Mouse (Mus musculus) heart, embryonic 15.5 days (tissue): ENCODE data around the gene Kif1b. TPM values are rescaled to one million over a fixed set of nuclear protein-coding genes. Genes with fewer than 3 reads are reported as not detected.
A peak's percentile ranks its signal among the peaks of the same experiment; 100 is the strongest.
"Not testable (repeated sequence)": the region's sequence is repeated elsewhere in the genome, so short reads cannot be mapped to it uniquely, and the experiment has no call there.

Source experiments
- ATAC-seq: fragments of 200-750 bp; cut with Nextera tagmentation; replicated peaks from 2 replicates; pipeline ENCODE4 v1.8.0; 2017; ENCODE audit warnings: low read depth, moderate TSS enrichment; ENCODE audit not compliant: insufficient number of reproducible peaks, insufficient read depth, low FRiP score
- H3K27ac ChIP-seq: fragments of 300-500 bp; sonication (generic); 2 replicates; pipeline ENCODE4 v1.5.1; 2015; ENCODE audit warnings: mild to moderate bottlenecking, inconsistent platforms
- H3K27me3 ChIP-seq: fragments of 300-500 bp; sonication (generic); 2 replicates; pipeline ENCODE4 v1.6.1; 2015; ENCODE audit warnings: inconsistent platforms
- H3K36me3 ChIP-seq: fragments of 300-500 bp; sonication (generic); 2 replicates; pipeline ENCODE4 v1.6.1; 2015; ENCODE audit warnings: mild to moderate bottlenecking, inconsistent platforms
- H3K4me1 ChIP-seq: fragments of 300-500 bp; sonication (generic); replicated peaks from 2 replicates; pipeline ENCODE4 v1.6.1; 2015; ENCODE audit warnings: inconsistent platforms
- H3K4me2 ChIP-seq: fragments of 300-500 bp; sonication (generic); 2 replicates; pipeline ENCODE4 v1.6.1; 2015; ENCODE audit warnings: inconsistent platforms, mild to moderate bottlenecking, moderate library complexity
- H3K4me3 ChIP-seq: fragments of 300-500 bp; sonication (generic); 2 replicates; pipeline ENCODE4 v1.5.1; 2015; ENCODE audit warnings: mild to moderate bottlenecking, inconsistent platforms
- H3K9ac ChIP-seq: fragments of 300-500 bp; sonication (generic); 2 replicates; pipeline ENCODE4 v1.6.1; 2015; ENCODE audit warnings: mild to moderate bottlenecking, inconsistent platforms
- H3K9me3 ChIP-seq: fragments of 300-500 bp; sonication (generic); replicated peaks from 2 replicates; pipeline ENCODE4 v1.6.1; 2016; ENCODE audit warnings: inconsistent platforms
- WGBS: fragments of 180-500 bp; shearing (Covaris S2); methylation state at CpG from one replicate; pipeline ENCODE4 v1.1.7; 2015; ENCODE audit warnings: mixed read lengths; 5-methylcytosine and 5-hydroxymethylcytosine counted together
- polyA plus RNA-seq: library from polyadenylated mRNA; unstranded; fragments of >200 nt; fragmentation: Nextera tagmentation; extraction: Ambion mirVana; gene quantifications from 2 replicates; pipeline ENCODE4 v1.2.1, GENCODE M21; 2015

The Kif1b gene
- polyA plus RNA-seq, 1 experiment from 2014 or later = 42.8 TPM

DNA sequence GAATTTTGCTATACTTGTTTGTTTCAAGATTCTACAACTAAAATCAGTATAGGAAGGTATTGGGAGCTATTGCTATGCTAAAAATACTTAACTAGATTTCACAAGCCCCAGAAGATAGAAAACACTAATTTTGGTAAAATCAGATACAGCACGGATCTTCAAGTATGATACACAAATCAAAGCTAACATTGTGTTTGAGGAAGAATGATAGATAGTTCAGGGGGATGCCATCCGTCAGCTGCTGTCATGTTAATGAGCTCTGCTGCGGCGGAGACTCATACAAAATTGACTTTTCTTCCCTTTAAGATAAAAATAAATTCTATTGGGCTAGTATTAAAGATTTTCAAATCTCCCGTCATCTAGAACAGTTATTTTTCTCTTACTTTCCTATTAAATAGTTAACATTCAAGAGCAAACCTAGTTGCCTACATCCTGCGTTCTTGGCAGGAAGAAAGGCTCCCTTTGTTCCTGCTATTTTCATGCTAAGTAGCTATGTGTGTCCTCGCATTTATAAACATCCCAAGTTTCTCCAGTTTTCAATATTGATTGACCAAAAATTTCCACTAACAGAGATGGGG is 60.8 kb downstream of the Kif1b start:
- no peak overlapping the region for H3K4me3 ChIP-seq
- no peak overlapping the region for H3K9ac ChIP-seq
- H3K27me3 ChIP-seq = no peaks in the 10 kb centered on the region
- no peak for ATAC-seq
- 83% methylated on average over 7 of the region's 7 CpGs for WGBS
- no peaks in the 10 kb centered on the region for H3K4me1 ChIP-seq
- no peak overlapping the region for H3K27ac ChIP-seq
- no peaks in the 10 kb centered on the region for H3K9me3 ChIP-seq
- no peak overlapping the region for H3K4me2 ChIP-seq
- peaks cover 72% of the 10 kb centered on the region for H3K36me3 ChIP-seq

DNA sequence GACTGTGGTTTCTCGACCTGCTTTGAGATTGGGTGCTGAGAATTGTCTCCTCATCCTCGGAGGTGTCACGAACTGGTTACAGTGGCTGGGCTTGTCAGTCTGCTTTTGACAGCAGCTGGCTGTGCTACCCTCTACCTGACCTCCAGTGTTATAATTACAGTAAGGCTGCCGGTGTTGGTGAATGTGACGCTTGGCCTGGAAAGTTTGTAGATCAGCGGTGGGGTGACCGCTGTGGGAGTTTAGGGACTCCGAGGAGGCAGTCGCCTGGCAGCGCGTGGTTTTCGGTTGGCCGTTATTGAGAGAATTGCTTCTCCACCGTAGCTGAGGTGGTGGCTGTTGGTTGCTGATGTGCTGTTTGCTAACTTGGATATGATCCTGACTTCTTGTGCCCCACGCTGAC is 70.5 kb downstream of the Kif1b start:
- no peak for ATAC-seq
- H3K9me3 ChIP-seq = no peaks in the 10 kb centered on the region
- H3K27me3 ChIP-seq = no peaks in the 10 kb centered on the region
- WGBS = 81% methylated on average over 15 of the region's 15 CpGs
- no peak overlapping the region for H3K9ac ChIP-seq
- no peak overlapping the region for H3K27ac ChIP-seq
- peaks cover 40% of the 10 kb centered on the region for H3K36me3 ChIP-seq
- no peak overlapping the region for H3K4me2 ChIP-seq
- H3K4me3 ChIP-seq = no peak overlapping the region
- no peaks in the 10 kb centered on the region for H3K4me1 ChIP-seq

DNA sequence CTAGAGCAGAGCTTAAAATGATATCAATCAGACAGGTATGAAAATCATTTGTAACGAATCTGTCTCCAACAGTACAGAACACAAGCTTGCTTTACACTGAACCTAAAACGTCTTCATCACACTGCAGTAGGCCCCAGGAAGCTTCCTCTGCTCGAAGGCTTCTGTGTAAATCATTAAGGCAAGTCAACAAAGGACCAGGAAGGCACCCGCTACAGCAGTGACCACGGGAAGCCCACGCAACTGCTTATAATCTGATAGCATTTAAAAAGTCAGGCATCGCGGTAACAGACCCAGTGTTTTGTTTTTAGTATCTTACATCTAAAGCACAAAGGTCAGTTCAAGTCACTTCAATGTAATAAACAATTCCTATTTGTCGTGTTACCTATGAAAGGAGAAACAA is 73.6 kb downstream of the Kif1b start:
- no peaks in the 10 kb centered on the region for H3K4me1 ChIP-seq
- no peak overlapping the region for H3K4me2 ChIP-seq
- H3K27ac ChIP-seq = no peak overlapping the region
- no peaks in the 10 kb centered on the region for H3K9me3 ChIP-seq
- peaks cover 31% of the 10 kb centered on the region for H3K36me3 ChIP-seq
- H3K4me3 ChIP-seq = no peak overlapping the region
- H3K9ac ChIP-seq = no peak overlapping the region
- WGBS = 67% methylated on average over 9 of the region's 9 CpGs
- ATAC-seq = no peak
- H3K27me3 ChIP-seq = no peaks in the 10 kb centered on the region

DNA sequence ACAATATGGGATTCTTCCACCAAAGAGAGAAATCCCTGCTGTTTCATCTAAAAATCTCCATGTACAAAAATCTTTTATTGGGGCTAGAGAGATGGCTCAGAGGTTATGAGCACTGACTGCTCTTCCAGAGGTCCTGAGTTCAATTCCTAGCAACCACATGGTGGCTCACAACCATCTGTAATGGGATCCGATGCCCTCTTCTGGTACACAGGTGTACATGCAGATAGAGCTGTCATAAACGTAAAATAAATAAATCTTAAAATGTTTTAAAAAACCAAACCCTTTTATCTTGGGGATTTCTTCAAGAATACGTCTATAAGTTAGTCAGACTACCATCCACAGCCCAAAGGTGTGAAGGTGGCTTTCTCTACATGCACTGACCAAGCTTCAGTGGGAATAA is 78.8 kb downstream of the Kif1b start:
- H3K9ac ChIP-seq = not testable (repeated sequence)
- H3K36me3 ChIP-seq = peaks cover 27% of the 10 kb centered on the region
- 92% methylated on average over 3 of the region's 3 CpGs for WGBS

DNA sequence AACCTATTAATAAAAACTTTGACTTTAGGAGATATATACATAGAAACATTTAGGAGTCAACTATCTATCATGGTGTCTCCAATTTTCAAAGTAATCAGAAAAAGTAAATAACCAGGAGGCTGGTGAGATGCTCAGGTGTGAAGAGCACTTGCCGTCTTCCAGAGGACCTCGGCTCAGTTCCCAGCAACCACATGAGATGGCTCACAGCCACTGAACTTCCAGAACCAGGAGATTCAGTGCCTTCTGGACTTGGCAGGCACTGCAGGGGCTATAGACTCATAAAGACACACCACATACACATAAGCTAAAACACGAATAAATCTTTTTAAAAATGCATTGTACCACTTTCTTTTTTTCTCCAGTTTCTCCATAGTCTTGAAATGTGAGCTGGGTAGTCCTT is 79.2 kb downstream of the Kif1b start:
- Histone ChIP-seq H3K4me1 (no peaks in the 10 kb centered on the region), H3K27ac (no peak overlapping the region), H3K9me3 (no peaks in the 10 kb centered on the region), H3K27me3 (no peaks in the 10 kb centered on the region), H3K9ac (no peak overlapping the region), H3K4me3 (no peak overlapping the region), H3K36me3 (peaks cover 31% of the 10 kb centered on the region), H3K4me2 (no peak overlapping the region)
- 89% methylated on average over 3 of the region's 3 CpGs for WGBS
- no peak for ATAC-seq

More for the DNA sequence above, 78.8 kb downstream of the Kif1b start:
- not testable (repeated sequence) for H3K9me3 ChIP-seq, H3K4me1 ChIP-seq, H3K4me2 ChIP-seq, ATAC-seq, H3K4me3 ChIP-seq, H3K27ac ChIP-seq, H3K27me3 ChIP-seq

DNA sequence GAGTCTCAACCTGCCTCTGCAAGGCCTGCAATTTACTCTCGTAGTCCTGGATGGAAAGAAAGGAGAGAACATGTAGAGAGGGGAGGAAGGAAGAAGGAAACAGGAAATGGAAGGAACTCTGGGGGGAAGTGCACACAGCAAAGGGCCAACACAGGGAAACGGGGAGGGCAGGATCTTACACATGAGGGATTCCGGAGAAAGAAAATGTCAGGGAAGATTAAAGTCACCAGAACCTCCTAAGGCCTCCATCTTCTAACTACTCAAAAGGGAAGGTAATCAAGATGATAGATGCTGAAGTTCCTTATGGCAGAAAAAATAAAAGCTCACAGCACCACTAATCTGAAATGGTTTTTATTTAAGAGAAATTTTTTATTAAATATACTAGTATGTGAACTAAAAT is 81.2 kb downstream of the Kif1b start:
- Histone ChIP-seq H3K36me3 (peaks cover 51% of the 10 kb centered on the region), H3K9ac (no peak overlapping the region), H3K27me3 (no peaks in the 10 kb centered on the region), H3K4me2 (no peak overlapping the region), H3K4me3 (no peak overlapping the region), H3K27ac (no peak overlapping the region), H3K9me3 (no peaks in the 10 kb centered on the region), H3K4me1 (no peaks in the 10 kb centered on the region)
- no peak for ATAC-seq
- WGBS = 68% methylated on average over 3 of the region's 3 CpGs

DNA sequence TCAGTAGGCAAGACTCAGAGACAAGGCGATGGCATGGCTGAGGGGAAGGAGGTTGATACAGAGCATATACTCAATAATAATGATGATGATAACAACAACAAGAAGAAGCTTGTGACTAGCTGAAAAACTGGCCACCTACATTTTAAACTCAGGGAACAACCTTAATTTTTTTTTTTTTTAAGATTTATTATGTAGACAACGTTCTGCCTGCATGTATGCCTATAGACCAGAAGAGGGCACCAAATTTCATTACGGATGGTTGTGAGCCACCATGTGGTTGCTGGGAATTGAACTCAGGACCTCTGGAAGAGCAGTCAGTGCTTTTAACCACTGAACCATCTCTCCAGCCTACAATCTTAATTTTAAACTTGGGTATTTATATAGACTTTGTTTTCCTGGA is 84.0 kb downstream of the Kif1b start:
- ATAC-seq = no peak
- H3K36me3 ChIP-seq = peaks cover 64% of the 10 kb centered on the region
- 95% methylated on average over 3 of the region's 3 CpGs for WGBS

DNA sequence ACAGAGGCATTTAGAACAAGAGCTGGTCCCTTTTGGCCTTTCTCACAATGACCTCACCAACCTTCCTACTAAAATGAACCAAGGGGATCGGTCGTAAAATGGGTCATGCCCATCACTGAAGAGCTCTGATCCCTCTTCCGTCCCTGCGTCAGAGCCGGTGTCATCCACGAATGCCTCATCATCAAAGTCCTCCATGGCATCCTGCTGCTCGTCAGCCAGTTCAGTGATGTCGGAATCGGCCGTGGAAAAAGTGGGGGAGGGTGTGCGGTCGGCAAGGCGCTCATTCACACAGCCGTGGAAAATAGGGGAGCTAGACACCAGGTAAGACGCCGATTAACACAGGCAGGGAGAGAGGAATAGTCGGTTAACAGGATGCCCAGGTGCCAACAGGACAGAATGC is 87.0 kb downstream of the Kif1b start:
- no peak for ATAC-seq
- peak overlapping the region; percentile 9; the same call in 1 of the 2 replicates for H3K27ac ChIP-seq
- no peak overlapping the region for H3K4me2 ChIP-seq
- H3K4me1 ChIP-seq = peaks cover 8% of the 10 kb centered on the region
- H3K9me3 ChIP-seq = no peaks in the 10 kb centered on the region
- H3K9ac ChIP-seq = no peak overlapping the region
- H3K36me3 ChIP-seq = peaks cover 55% of the 10 kb centered on the region
- H3K4me3 ChIP-seq = no peak overlapping the region
- H3K27me3 ChIP-seq = no peaks in the 10 kb centered on the region
- WGBS = 87% methylated on average over 17 of the region's 17 CpGs

More for the DNA sequence above, 84.0 kb downstream of the Kif1b start:
- no peaks in the 10 kb centered on the region for H3K27me3 ChIP-seq
- H3K9me3 ChIP-seq = no peaks in the 10 kb centered on the region
- no peak overlapping the region for H3K27ac ChIP-seq
- no peak overlapping the region for H3K4me3 ChIP-seq
- no peak overlapping the region for H3K4me2 ChIP-seq
- no peak overlapping the region for H3K9ac ChIP-seq
- H3K4me1 ChIP-seq = peaks cover 8% of the 10 kb centered on the region

DNA sequence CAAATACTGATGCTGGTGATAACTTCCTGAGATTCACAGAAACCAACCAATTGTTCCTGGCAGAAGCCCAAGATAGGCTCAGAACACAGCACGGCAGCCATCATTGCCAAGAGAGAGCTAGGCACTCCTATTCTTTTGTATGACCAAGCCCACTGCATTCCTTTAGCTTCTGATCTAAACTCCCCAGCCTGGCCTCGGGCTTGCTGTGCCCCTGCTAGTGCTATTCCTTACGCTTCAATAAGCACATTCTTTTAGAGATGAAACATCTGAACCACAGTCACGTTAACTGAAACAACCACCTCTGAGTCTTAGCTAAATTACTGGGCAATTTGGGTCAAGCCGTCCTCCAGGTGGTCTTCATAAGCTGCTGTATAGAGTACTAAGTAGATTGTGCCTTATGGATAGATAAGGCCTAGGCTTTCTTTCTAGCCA is 87.4 kb downstream of the Kif1b start:
- no peak for ATAC-seq
- Histone ChIP-seq H3K36me3 (peaks cover 51% of the 10 kb centered on the region), H3K27me3 (no peaks in the 10 kb centered on the region)

DNA sequence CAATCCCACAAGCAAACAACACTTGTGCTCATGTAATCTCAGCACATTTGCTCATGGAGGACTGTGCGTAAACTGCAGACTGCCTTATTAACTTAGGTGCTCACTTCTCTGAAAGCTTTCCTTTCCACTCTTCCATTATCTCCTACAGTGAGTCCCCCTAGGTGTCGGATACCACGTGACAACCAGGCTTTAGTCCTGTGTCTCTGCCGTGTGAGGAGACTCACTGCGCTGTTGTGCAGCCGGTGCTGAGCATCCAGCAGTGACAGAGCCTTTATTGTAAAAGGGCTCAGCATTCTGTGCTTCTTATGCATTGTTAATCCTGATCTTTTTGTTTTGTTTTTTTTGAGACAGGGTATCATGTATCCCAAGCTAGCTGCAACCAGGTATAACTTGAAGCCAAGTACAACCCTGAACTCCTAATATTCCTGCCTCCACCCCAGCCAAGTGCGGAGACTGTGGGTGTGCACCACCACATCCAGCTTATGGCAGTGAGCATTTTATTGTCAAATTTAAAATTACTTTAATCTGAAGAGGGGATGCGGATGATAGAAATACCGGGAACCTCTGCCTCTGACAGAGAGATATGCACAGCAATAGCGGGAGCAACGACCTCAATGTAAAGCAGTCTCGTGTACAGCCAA is 88.0 kb downstream of the Kif1b start:
- Histone ChIP-seq H3K27ac (0 out of 2 replicates have a peak overlapping the region, but pooled peaks have one; percentile 9), H3K27me3 (no peaks in the 10 kb centered on the region), H3K4me2 (no peak overlapping the region), H3K36me3 (peaks cover 45% of the 10 kb centered on the region), H3K9me3 (no peaks in the 10 kb centered on the region), H3K4me3 (no peak overlapping the region), H3K4me1 (peaks cover 8% of the 10 kb centered on the region), H3K9ac (no peak overlapping the region)
- ATAC-seq = no peak
- WGBS = 65% methylated on average over 12 of the region's 12 CpGs

More for the DNA sequence above, 87.4 kb downstream of the Kif1b start:
- 47% methylated on average over 5 of the region's 5 CpGs for WGBS
- H3K4me1 ChIP-seq = peaks cover 8% of the 10 kb centered on the region
- no peak overlapping the region for H3K4me2 ChIP-seq
- H3K27ac ChIP-seq = peak overlapping the region; percentile 9; the same call in 1 of the 2 replicates
- H3K4me3 ChIP-seq = no peak overlapping the region
- H3K9ac ChIP-seq = no peak overlapping the region
- H3K9me3 ChIP-seq = no peaks in the 10 kb centered on the region

DNA sequence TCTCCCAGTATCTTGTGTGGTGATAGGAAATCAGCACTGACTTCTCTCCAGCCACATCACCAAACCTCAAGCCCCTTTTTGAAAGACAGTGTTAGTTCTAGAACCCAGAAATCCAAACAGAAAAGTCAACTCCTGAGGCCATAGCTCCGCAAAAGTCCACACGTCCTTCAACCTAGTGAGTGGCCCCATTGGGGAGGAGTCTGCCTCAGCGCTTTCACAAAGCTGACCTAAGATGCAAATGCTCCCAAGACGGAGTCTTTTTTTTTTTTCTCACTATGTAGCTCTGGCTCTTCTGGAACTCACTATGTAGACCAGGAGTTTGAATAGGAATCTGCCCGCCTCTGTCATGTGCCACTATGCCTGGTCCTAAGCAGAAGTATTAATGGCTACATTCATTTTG is 89.0 kb downstream of the Kif1b start:
- H3K27ac ChIP-seq = no peak overlapping the region
- 91% methylated on average over 5 of the region's 5 CpGs for WGBS
- H3K4me2 ChIP-seq = no peak overlapping the region
- H3K27me3 ChIP-seq = no peaks in the 10 kb centered on the region
- H3K36me3 ChIP-seq = peaks cover 45% of the 10 kb centered on the region
- H3K4me1 ChIP-seq = peaks cover 8% of the 10 kb centered on the region
- no peak for ATAC-seq
- no peak overlapping the region for H3K9ac ChIP-seq
- no peaks in the 10 kb centered on the region for H3K9me3 ChIP-seq
- H3K4me3 ChIP-seq = no peak overlapping the region

DNA sequence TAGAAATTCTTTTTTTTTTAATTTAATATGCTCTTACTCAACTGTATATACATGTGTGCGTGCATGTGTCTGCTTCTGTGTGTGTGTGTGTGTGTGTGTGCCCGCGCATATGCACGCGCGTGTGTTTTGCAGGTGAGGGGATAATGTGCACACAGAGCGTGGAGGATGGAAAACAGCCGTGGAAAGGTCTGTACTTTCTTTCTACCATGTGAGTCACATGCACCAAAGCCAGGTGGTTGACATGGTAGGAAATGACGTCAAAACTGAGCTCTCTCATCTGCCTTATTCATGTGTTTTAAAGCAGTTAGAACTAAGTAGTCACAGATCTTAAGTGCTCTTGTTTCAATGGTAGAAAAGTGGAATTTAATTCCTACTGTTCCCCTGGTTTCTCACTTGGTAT is 91.5 kb downstream of the Kif1b start:
- no peak overlapping the region for H3K9ac ChIP-seq
- WGBS = 88% methylated on average over 9 of the region's 9 CpGs
- no peaks in the 10 kb centered on the region for H3K9me3 ChIP-seq
- no peak for ATAC-seq
- no peak overlapping the region for H3K27ac ChIP-seq
- peaks cover 45% of the 10 kb centered on the region for H3K36me3 ChIP-seq
- no peak overlapping the region for H3K4me2 ChIP-seq
- H3K27me3 ChIP-seq = no peaks in the 10 kb centered on the region
- H3K4me3 ChIP-seq = no peak overlapping the region
- H3K4me1 ChIP-seq = peaks cover 8% of the 10 kb centered on the region
